Mouse (Mus musculus): Measurements from ENCODE around the gene Dexi. TPM values are rescaled to one million over a fixed set of nuclear protein-coding genes. Genes with fewer than 3 reads are reported as not detected.

The Dexi gene
- polyA plus RNA-seq, 1 experiment, result 38.3 TPM

DNA sequence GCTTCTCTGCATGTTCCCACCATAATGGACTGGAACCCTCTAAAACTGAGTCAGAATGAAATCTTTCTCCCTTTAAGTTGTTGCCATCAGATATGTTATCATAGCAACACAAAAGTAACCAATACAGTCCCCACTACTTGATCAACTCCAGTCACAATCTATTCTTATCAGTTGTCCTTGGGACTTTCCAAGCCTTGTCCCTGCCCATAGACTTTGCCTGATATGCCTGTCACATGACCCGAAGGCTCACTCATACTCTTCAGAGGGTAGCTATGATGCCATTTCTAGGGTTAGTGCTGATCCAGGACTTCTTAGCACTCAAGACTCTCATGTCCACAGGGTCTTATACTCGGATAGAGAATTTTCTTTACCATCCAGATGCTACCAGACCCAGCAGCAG lies 82.7 kb downstream of the Dexi start:
- TF ChIP-seq CTCF (IDR thresholded peaks at IDR 0.05; ENCODE audit: extremely low read depth, insufficient read length, insufficient replicate concordance, low read depth, low read length) (no peak), POLR2A (IDR thresholded peaks at IDR 0.05; ENCODE audit: low read depth, low read length) (no peak)
- Histone ChIP-seq H3K36me3 (ENCODE audit: control insufficient read depth, insufficient read depth, low read length) (no peaks in the 10 kb centered on the region), H3K4me1 (ENCODE audit: control insufficient read depth, insufficient read depth, insufficient read length, low read length) (peaks cover 28% of the 10 kb centered on the region), H3K27ac (ENCODE audit: insufficient read depth, low read depth, low read length) (peak overlapping the region; percentile 96), H3K27me3 (ENCODE audit: control insufficient read depth, insufficient read depth, low read length) (no peaks in the 10 kb centered on the region), H3K4me3 (ENCODE audit: low read depth, low read length) (no peak overlapping the region)
- 44% methylated on average over 2 of the region's 2 CpGs for WGBS

- no peaks in the 10 kb centered on the region for H3K27me3 ChIP-seq (ENCODE audit: control insufficient read depth, insufficient read depth, low read length)
- peak overlapping the region; percentile 75 for H3K27ac ChIP-seq (ENCODE audit: insufficient read depth, low read depth, low read length)
- no peaks in the 10 kb centered on the region for H3K36me3 ChIP-seq (ENCODE audit: control insufficient read depth, insufficient read depth, low read length)
- H3K4me3 ChIP-seq (ENCODE audit: low read depth, low read length), result no peak overlapping the region
- WGBS, result 15% methylated on average over 3 of the region's 3 CpGs
- H3K4me1 ChIP-seq (ENCODE audit: control insufficient read depth, insufficient read depth, insufficient read length, low read length), result peaks cover 51% of the 10 kb centered on the region
- no peak for TF ChIP-seq CTCF (IDR thresholded peaks at IDR 0.05; ENCODE audit: extremely low read depth, insufficient read length, insufficient replicate concordance, low read depth, low read length)
- no peak for TF ChIP-seq POLR2A (IDR thresholded peaks at IDR 0.05; ENCODE audit: low read depth, low read length)
Measured at GRCm38 (mm10) chr16:10454583-10454974, 88.3 kb downstream of the Dexi start.

DNA sequence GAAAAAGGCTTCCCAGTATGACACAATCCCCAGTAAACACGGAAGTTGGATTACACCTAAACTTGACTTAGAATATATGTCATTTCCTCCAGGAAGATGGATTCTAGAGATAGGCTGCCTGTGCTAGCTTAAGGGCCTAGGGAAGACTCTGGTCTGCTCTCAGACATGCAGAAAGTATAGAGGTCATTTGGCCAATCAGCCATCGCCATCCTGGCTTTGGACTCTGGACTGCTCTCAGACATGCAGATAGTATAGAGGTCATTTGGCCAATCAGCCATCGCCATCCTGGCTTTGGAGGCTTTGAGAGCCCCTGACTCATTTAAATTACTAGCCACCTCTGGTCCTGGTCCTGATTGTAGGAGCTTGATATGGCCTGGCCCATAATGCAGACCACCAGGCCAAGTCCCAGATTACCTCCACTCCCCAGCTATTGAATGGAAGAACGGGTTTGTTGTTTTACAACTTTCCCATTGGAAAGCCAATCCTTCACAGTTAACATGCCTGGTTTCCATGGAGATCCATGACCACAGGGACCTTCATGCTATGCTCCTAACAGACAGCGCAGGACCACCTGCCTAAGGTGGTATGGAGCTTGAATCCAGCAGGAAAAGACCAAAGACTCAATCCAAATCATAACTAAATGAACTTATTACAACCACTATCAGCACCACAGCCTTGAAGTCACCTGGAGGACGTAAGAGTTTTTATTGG lies 88.8 kb downstream of the Dexi start:
- TF ChIP-seq CTCF (IDR thresholded peaks at IDR 0.05; ENCODE audit: extremely low read depth, insufficient read length, insufficient replicate concordance, low read depth, low read length) (no peak), POLR2A (IDR thresholded peaks at IDR 0.05; ENCODE audit: low read depth, low read length) (no peak)
- peak overlapping the region; percentile 97 for H3K27ac ChIP-seq (ENCODE audit: insufficient read depth, low read depth, low read length)
- 32% methylated on average over 6 of the region's 6 CpGs for WGBS

More for the DNA sequence above, 88.8 kb downstream of the Dexi start:
- no peaks in the 10 kb centered on the region for H3K27me3 ChIP-seq (ENCODE audit: control insufficient read depth, insufficient read depth, low read length)
- H3K4me3 ChIP-seq (ENCODE audit: low read depth, low read length), result no peak overlapping the region
- H3K4me1 ChIP-seq (ENCODE audit: control insufficient read depth, insufficient read depth, insufficient read length, low read length), result peaks cover 51% of the 10 kb centered on the region
- no peaks in the 10 kb centered on the region for H3K36me3 ChIP-seq (ENCODE audit: control insufficient read depth, insufficient read depth, low read length)

Other genes with a start within 250 kb of the Dexi start
- 5.3 and 5.5 TPM in 2 replicates for gene Emp2, start 229.1 kb downstream of the Dexi start, polyA plus RNA-seq (2012; rRNA removed)
- 0.08 TPM in 1 of 2 replicates, not detected in the other for gene Tekt5, start 147.6 kb downstream of the Dexi start, polyA plus RNA-seq (2012; rRNA removed)
- gene Nubp1, start 131.1 kb downstream of the Dexi start, polyA plus RNA-seq (2012; rRNA removed), result 11.1 and 20.3 TPM in 2 replicates
- gene Tvp23a, start 95.7 kb downstream of the Dexi start, polyA plus RNA-seq (2012; rRNA removed), result 0.88 and 1.4 TPM in 2 replicates
- 5.9 and 17.0 TPM in 2 replicates for gene Ciita, start 63.0 kb downstream of the Dexi start, polyA plus RNA-seq (2012; rRNA removed)
- 7.6 and 14.3 TPM in 2 replicates for gene Clec16a, start 2.3 kb upstream of the Dexi start, polyA plus RNA-seq (2012; rRNA removed)
- 11.3 and 33.6 TPM in 2 replicates for gene Socs1, start 242.5 kb upstream of the Dexi start, polyA plus RNA-seq (2012; rRNA removed)
- not detected in 2 replicates for gene Tnp2, start 245.6 kb upstream of the Dexi start, polyA plus RNA-seq (2012; rRNA removed)
- gene Prm3, start 247.9 kb upstream of the Dexi start, polyA plus RNA-seq (2012; rRNA removed), result not detected in 2 replicates